Mouse (Mus musculus) spleen, adult 2 months (tissue): ENCODE measurements around the gene Ap4s1. TPM values are rescaled to one million over a fixed set of nuclear protein-coding genes. Genes with fewer than 3 reads are reported as not detected.

Source experiments
- DNase-seq, 2 experiments: peaks; one replicate each; pipeline versions ENCODE4 v3.0.0 to v3.0.0-alpha.2; 2012 to 2021; ENCODE audit warnings: low spot score in 2 of 2, low read depth in 1 of 2
- H3K27ac ChIP-seq: fragments of 200-500 bp; 2 replicates; pipeline ENCODE4 v1.5.1; 2012; ENCODE audit warnings: low read length, inconsistent platforms; ENCODE audit not compliant: insufficient read depth
- H3K27me3 ChIP-seq: fragments of 200-500 bp; 2 replicates; pipeline ENCODE4 v1.6.1; 2012; ENCODE audit warnings: mild to moderate bottlenecking, moderate library complexity, low read length, inconsistent platforms; ENCODE audit not compliant: control insufficient read depth, insufficient read depth
- H3K36me3 ChIP-seq: fragments of 200-500 bp; 2 replicates; pipeline ENCODE4 v1.6.1; 2012; ENCODE audit warnings: mild to moderate bottlenecking, low read length, inconsistent platforms; ENCODE audit not compliant: control insufficient read depth, insufficient read depth
- H3K4me1 ChIP-seq: fragments of 200-500 bp; 2 replicates; pipeline ENCODE4 v1.6.1; 2011; ENCODE audit warnings: inconsistent platforms; ENCODE audit not compliant: control insufficient read depth, insufficient read depth, insufficient read length
- H3K4me3 ChIP-seq: fragments of 200-500 bp; 2 replicates; pipeline ENCODE4 v1.5.1; 2011; ENCODE audit warnings: mild to moderate bottlenecking, inconsistent platforms; ENCODE audit not compliant: insufficient read depth, insufficient read length; ENCODE audit errors: extremely low read depth
- CTCF ChIP-seq: fragments of 200-500 bp; IDR thresholded peaks from 2 replicates; pipeline ENCODE4 v1.5.1; 2011; ENCODE audit warnings: mild to moderate bottlenecking, inconsistent platforms; ENCODE audit not compliant: insufficient read depth, insufficient read length, insufficient replicate concordance; ENCODE audit errors: extremely low read depth
- POLR2A ChIP-seq: fragments of 200-500 bp; IDR thresholded peaks from 2 replicates; pipeline ENCODE4 v1.6.1; 2011; ENCODE audit warnings: low read depth, low read length, inconsistent platforms
- WGBS: fragments of 180-500 bp; shearing (Covaris S2); methylation state at CpG from one replicate; pipeline ENCODE4 v1.1.7; 2018; 5-methylcytosine and 5-hydroxymethylcytosine counted together
- polyA plus RNA-seq: library from polyadenylated mRNA; depleted of rRNA; stranded (reverse); fragments of >200 nt; gene quantifications from 2 replicates; pipeline ENCODE4 v1.2.3, GENCODE M21; 2012

The Ap4s1 gene
- polyA plus RNA-seq, 1 experiment = 4.9 TPM

DNA sequence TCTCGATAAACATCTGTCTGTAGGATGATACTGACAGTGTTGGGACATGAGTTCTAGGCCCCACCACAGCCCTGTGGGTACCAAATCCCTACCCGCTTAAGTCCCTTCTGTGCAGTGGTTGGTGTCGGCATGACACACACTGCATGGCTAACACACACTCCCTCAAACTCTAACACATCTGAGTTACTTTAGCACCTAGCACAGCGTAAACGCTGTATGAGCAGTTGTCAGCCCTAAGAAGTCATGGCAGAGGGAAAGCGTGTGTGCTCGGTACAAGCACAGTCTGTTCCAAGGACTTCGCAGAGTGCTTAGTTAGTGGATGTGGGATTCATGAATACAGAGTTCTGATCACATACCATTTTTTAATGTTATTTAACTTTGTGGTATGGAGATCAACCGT is 39.0 kb downstream of the Ap4s1 start:
- H3K4me3 ChIP-seq = no peak overlapping the region
- H3K27me3 ChIP-seq = no peaks in the 10 kb centered on the region
- H3K4me1 ChIP-seq = no peaks in the 10 kb centered on the region
- no peak for TF ChIP-seq CTCF
- no peak for TF ChIP-seq POLR2A
- peaks cover 4% of the 10 kb centered on the region; the same call in 1 of the 2 replicates for H3K36me3 ChIP-seq
- H3K27ac ChIP-seq = no peak overlapping the region
- WGBS = 95% methylated on average over 9 of the region's 9 CpGs
- DNase-seq = no peak

DNA sequence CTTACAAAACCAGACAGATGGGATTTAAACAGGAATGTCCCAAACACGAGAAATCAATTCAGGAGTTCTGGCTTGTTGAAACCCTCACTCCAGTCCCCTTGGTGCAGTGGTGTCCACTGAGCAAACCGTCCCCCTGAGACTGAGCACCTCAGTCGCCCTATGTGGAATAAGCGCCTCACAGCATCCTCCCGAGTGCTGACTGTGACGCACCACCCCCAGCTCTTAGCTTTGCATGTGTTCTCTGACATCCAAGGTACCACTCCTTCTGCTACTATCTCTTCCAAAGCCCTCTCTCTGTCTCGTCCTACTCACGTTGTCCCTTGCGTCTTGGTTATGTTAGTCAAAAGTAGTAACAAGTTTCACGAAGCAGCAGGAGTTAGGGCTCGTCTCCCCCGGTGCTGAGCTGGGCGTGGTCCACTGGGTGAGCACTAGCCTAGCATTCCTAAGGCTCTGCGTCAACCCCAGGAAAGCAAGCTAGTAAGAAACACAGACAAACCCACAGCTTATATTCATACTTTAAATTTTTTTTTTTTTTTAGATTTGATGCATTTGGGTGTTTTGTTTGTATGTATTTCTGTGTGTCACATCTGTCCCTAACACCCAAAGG is 43.9 kb downstream of the Ap4s1 start:
- Histone ChIP-seq H3K36me3 (peaks cover 3% of the 10 kb centered on the region; the same call in 1 of the 2 replicates), H3K4me3 (no peak overlapping the region), H3K27me3 (no peaks in the 10 kb centered on the region), H3K4me1 (no peaks in the 10 kb centered on the region), H3K27ac (no peak overlapping the region)
- 92% methylated on average over 14 of the region's 14 CpGs for WGBS
- no peak for TF ChIP-seq POLR2A
- TF ChIP-seq CTCF = no peak
- no peak for DNase-seq

DNA sequence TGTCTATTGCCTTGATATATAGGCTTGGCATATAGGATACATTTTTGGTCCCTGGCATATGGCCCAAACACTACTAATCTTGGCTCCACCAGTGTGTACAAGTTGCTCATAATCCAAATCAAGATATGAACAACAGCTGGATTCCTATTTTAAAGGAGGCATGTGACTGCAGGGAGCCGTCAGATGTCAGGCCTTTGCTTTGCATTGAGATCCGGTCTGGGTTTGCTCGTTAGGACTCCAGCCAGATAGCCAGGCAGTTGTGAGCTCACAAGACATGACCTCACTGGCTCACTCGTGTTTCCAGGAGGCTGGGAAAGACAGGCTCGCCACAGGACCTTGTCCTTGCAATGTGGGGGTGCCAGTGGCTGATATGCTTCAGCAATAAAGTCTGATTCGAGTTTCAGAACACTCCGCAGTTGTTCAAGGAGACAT is 45.0 kb downstream of the Ap4s1 start:
- H3K27ac ChIP-seq = no peak overlapping the region
- no peaks in the 10 kb centered on the region for H3K27me3 ChIP-seq
- DNase-seq = no peak
- H3K4me1 ChIP-seq = no peaks in the 10 kb centered on the region
- peaks cover 3% of the 10 kb centered on the region; the same call in 1 of the 2 replicates for H3K36me3 ChIP-seq
- TF ChIP-seq POLR2A (no peak), CTCF (no peak)
- no peak overlapping the region for H3K4me3 ChIP-seq
- WGBS = 80% methylated on average over 7 of the region's 7 CpGs

GRCm38 (mm10) chr12:51736381-51736780 is 45.5 kb downstream of the Ap4s1 start:
- no peaks in the 10 kb centered on the region for H3K4me1 ChIP-seq
- TF ChIP-seq POLR2A = no peak
- no peak for TF ChIP-seq CTCF
- no peaks in the 10 kb centered on the region for H3K27me3 ChIP-seq
- no peak overlapping the region for H3K27ac ChIP-seq
- DNase-seq = no peak
- WGBS = 92% methylated on average over 3 of the region's 3 CpGs
- H3K36me3 ChIP-seq = peaks cover 2% of the 10 kb centered on the region; the same call in 1 of the 2 replicates
- no peak overlapping the region for H3K4me3 ChIP-seq

DNA sequence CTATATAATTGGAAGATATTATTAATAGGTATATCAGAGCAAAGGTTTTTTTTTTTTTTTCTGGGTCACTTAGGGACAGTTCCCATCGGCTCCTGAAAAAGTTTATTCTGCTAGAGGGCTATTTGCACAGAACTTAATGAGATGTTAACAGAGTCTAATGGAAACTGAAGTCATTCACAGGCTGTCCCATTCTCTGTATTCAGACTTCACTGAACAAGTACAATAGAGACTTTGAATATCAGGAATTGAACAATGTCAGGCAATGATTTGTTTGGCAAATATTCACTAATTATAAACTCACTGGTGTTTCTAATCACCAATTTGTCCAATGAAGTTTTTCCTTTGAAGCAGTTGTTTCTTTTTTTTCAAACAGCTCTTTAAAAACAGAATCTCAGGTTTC is 46.0 kb downstream of the Ap4s1 start:
- no peak for DNase-seq
- peaks cover 2% of the 10 kb centered on the region; the same call in 1 of the 2 replicates for H3K36me3 ChIP-seq
- WGBS = 98% methylated on average over 1 of the region's 1 CpGs
- no peak overlapping the region for H3K27ac ChIP-seq
- no peak overlapping the region for H3K4me3 ChIP-seq
- TF ChIP-seq CTCF (no peak), POLR2A (no peak)
- no peaks in the 10 kb centered on the region for H3K4me1 ChIP-seq
- no peaks in the 10 kb centered on the region for H3K27me3 ChIP-seq

DNA sequence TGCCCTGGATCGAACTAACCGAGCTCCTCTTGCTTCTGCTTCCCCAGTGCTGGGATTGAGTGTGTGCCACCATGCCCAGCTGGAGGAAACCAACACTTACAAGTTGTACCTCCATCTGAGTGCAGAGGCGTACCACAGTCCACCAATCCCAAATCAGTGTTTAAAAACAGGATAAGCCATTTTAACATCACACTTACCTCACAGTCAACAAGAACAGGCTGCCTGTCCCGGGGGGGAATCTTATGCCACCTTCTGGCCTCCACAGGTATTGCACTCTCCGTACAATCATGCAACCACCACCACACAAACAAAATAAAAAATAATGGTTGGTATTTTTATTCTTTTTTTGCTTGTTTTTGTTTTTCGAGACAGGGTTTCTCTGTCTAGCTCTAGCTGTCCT is 50.9 kb downstream of the Ap4s1 start:
- peaks cover 27% of the 10 kb centered on the region for H3K36me3 ChIP-seq
- no peaks in the 10 kb centered on the region for H3K27me3 ChIP-seq
- H3K27ac ChIP-seq = no peak overlapping the region
- no peak overlapping the region for H3K4me3 ChIP-seq
- WGBS = 83% methylated on average over 6 of the region's 6 CpGs
- no peak for DNase-seq
- H3K4me1 ChIP-seq = no peaks in the 10 kb centered on the region
- TF ChIP-seq CTCF (peak; percentile 42; the same call in 1 of the 2 replicates), POLR2A (no peak)

DNA sequence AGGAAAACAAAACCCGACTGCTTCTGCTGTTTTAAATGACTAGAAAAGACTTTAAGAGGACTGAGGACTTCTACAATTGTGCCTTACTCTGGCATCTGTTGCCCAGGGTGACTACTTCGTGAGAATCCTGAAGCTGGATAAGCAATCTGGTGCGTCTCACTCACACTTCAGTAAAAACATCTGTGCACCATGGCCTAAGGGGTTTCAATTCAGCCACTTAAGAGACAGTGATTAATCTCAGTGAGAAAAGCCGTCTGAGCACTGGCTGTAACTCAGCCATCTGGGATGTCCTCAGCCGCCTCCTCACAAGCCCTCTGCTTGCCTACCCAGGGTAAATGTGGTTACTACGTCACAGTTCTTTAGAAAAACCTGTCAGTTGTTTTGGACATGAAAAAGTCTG is 54.1 kb downstream of the Ap4s1 start:
- 93% methylated on average over 6 of the region's 6 CpGs for WGBS

More for the DNA sequence above, 54.1 kb downstream of the Ap4s1 start:
- Histone ChIP-seq H3K27me3 (no peaks in the 10 kb centered on the region), H3K36me3 (peaks cover 43% of the 10 kb centered on the region), H3K4me1 (no peaks in the 10 kb centered on the region), H3K4me3 (no peak overlapping the region), H3K27ac (no peak overlapping the region)
- TF ChIP-seq POLR2A = no peak
- no peak for TF ChIP-seq CTCF
- DNase-seq = no peak
